Mouse (Mus musculus) liver, adult 2 months (tissue): ENCODE measurements around the gene Hdac4. TPM values are rescaled to one million over a fixed set of nuclear protein-coding genes. Genes with fewer than 3 reads are reported as not detected.

ENCODE experiments used
- DNase-seq: peaks from one replicate; pipeline ENCODE4 v3.0.0-alpha.2; 2011; ENCODE audit warnings: low read depth, low spot score; ENCODE audit errors: extremely low read depth
- H3K27ac ChIP-seq: fragments of 200-500 bp; replicated peaks from 2 replicates; pipeline ENCODE4 v1.5.1; 2012; ENCODE audit warnings: low read depth, mild to moderate bottlenecking, control low read depth, inconsistent platforms, low read length; ENCODE audit not compliant: insufficient read depth
- H3K27me3 ChIP-seq: fragments of 200-500 bp; 2 replicates; pipeline ENCODE4 v1.6.1; 2012; ENCODE audit warnings: mild to moderate bottlenecking, moderate library complexity, low read length, inconsistent platforms; ENCODE audit not compliant: control insufficient read depth, insufficient read depth
- H3K36me3 ChIP-seq: fragments of 200-500 bp; 2 replicates; pipeline ENCODE4 v1.6.1; 2012; ENCODE audit warnings: low read length, inconsistent platforms; ENCODE audit not compliant: control insufficient read depth, insufficient read depth
- H3K4me1 ChIP-seq: fragments of 200-500 bp; 2 replicates; pipeline ENCODE4 v1.6.1; 2011; ENCODE audit warnings: low read length; ENCODE audit not compliant: control insufficient read depth, insufficient read depth
- H3K4me3 ChIP-seq: fragments of 200-500 bp; 2 replicates; pipeline ENCODE4 v1.5.1; 2011; ENCODE audit warnings: low read depth, mild to moderate bottlenecking, control low read depth, low read length, moderate library complexity; ENCODE audit not compliant: insufficient read depth
- H3K79me2 ChIP-seq: fragments of 200-500 bp; 2 replicates; pipeline ENCODE4 v1.6.1; 2012; ENCODE audit warnings: inconsistent platforms, mild to moderate bottlenecking, low read length, moderate library complexity; ENCODE audit not compliant: control insufficient read depth, insufficient read depth
- H3K9ac ChIP-seq: fragments of 200-500 bp; 2 replicates; pipeline ENCODE4 v1.6.1; 2012; ENCODE audit warnings: low read depth, mild to moderate bottlenecking, control low read depth, inconsistent platforms, low read length
- CTCF ChIP-seq: fragments of 200-500 bp; IDR thresholded peaks from 2 replicates; pipeline ENCODE4 v1.5.1; 2011; ENCODE audit warnings: low read depth, low read length, control low read depth
- POLR2A ChIP-seq: fragments of 200-500 bp; IDR thresholded peaks from 2 replicates; pipeline ENCODE4 v1.6.1; 2011; ENCODE audit warnings: low read length, control low read depth; ENCODE audit not compliant: insufficient read depth; ENCODE audit errors: extremely low read depth
- WGBS: fragments of 180-500 bp; shearing (Covaris S2); methylation state at CpG from one replicate; pipeline ENCODE4 v1.1.7; 2018; 5-methylcytosine and 5-hydroxymethylcytosine counted together
- polyA plus RNA-seq: library from polyadenylated mRNA; depleted of rRNA; stranded (reverse); fragments of >200 nt; gene quantifications from 2 replicates; pipeline ENCODE4 v1.2.3, GENCODE M21; 2012
- total RNA-seq: library from RNA; depleted of rRNA; stranded (reverse); fragments of >200 nt; gene quantifications from 2 replicates; pipeline ENCODE4 v1.2.3, GENCODE M21; 2014

The Hdac4 gene
- total and polyA plus RNA-seq, 2 experiments = 5.3 to 5.7 TPM

DNA sequence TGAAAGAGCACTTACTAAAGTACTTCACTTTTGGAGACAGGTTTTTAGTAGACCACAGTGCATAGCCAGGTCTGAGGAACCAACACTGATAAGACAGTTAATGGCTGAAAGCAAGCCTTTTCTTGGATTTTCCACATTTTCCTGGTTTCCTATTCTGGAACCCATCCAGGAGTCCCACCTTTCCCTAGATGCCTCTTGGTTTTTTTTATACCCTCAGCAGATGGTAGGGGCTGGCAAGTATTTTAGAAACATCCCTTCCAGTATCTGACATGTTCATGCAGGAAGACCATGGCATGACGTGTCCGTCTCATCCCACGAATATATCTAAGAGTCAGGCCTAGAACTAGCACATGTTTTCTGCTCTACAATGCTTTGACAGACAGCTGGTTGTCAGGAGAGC lies 59.1 kb downstream of the Hdac4 start:
- Histone ChIP-seq H3K27me3 (no peaks in the 10 kb centered on the region), H3K4me1 (no peaks in the 10 kb centered on the region), H3K9ac (no peak overlapping the region), H3K36me3 (no peaks in the 10 kb centered on the region), H3K27ac (no peak overlapping the region), H3K79me2 (peaks cover 14% of the 10 kb centered on the region; the same call in 1 of the 2 replicates), H3K4me3 (no peak overlapping the region)
- WGBS = 97% methylated on average over 3 of the region's 3 CpGs
- no peak for DNase-seq
- no peak for TF ChIP-seq CTCF
- no peak for TF ChIP-seq POLR2A

DNA sequence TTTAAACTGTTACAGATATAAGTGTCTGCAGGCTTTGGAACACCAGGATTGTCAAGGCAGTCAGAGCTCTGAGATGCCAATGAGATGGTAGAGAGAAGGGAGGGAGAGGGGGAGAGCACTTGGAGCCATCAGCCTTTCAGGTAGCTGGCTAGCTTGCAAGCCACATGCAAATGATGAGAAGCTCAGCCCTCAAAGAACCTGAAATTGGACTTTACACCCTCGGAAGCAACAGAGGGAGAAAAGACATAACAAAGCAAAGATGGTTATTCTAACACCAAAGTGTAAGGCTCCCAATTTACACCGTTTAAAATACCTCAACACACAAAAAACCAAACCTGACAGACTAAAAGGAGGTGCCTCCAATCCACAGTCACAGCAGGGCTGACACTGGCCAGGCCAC lies 63.3 kb downstream of the Hdac4 start:
- no peaks in the 10 kb centered on the region for H3K27me3 ChIP-seq

DNA sequence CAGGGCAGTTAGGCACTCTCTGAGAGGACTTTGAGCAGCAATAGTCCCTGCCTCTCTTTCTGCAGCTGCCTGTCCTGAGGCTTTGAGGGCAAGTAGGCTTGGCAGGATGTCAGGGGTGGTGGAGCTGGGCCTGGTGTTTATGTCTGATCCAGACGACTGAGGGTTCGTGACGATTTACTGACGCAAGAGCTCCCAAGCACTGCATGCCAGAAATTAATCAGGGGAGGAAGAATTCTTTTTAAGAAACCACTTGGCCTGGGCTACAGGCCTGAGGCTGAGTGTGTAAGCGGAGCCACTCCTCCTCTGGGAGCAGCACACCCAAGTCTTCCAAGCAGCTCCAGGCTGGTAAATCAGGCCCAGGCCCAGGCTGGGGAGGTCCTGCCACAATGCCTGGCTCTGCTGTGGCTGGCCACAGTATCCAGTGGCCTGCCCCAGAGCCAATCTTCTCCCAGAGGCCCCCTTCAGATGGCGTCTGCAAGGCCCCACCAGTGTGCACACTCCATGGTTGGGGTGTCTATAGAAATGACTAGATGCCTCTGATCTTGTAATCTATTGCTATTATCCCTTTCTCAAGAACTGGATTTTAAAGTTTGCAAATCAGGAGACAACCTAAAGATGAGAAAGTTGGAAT lies 64.9 kb downstream of the Hdac4 start:
- Histone ChIP-seq H3K4me1 (peaks cover 2% of the 10 kb centered on the region; the same call in 1 of the 2 replicates), H3K36me3 (no peaks in the 10 kb centered on the region), H3K9ac (no peak overlapping the region), H3K79me2 (peaks cover 8% of the 10 kb centered on the region; the same call in 1 of the 2 replicates), H3K27me3 (no peaks in the 10 kb centered on the region), H3K4me3 (no peak overlapping the region), H3K27ac (peak overlapping the region; percentile 29; the same call in 1 of the 2 replicates)
- DNase-seq = peak; percentile 95
- TF ChIP-seq POLR2A (no peak), CTCF (no peak)
- WGBS = 28% methylated on average over 6 of the region's 6 CpGs

More for the DNA sequence above, 63.3 kb downstream of the Hdac4 start:
- 55% methylated on average over 2 of the region's 2 CpGs for WGBS
- no peak for TF ChIP-seq POLR2A
- no peak for TF ChIP-seq CTCF
- peaks cover 2% of the 10 kb centered on the region; the same call in 1 of the 2 replicates for H3K4me1 ChIP-seq
- DNase-seq = no peak
- H3K79me2 ChIP-seq = peaks cover 13% of the 10 kb centered on the region; the same call in 1 of the 2 replicates
- H3K27ac ChIP-seq = no peak overlapping the region
- H3K4me3 ChIP-seq = no peak overlapping the region
- no peaks in the 10 kb centered on the region for H3K36me3 ChIP-seq
- no peak overlapping the region for H3K9ac ChIP-seq

DNA sequence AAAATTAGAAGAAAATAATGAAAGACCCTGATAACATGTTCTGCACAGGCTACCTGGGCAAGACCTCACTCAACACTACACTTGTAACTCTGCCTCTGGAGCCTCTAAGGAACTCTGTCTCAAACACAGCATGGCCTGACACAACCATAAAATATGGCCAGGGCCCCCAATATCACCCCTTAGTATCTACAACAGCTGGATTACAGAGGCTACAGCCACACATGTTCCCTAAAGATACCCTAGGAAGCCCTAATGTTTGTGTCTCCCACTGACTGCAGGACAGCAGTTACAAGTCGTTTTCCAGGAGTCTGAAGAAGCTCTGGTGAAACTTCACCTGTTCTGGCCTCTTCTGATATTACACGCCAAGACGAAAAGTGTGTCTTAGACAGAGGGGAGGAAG lies 65.7 kb downstream of the Hdac4 start:
- peaks cover 2% of the 10 kb centered on the region; the same call in 1 of the 2 replicates for H3K4me1 ChIP-seq
- H3K4me3 ChIP-seq = no peak overlapping the region
- H3K27me3 ChIP-seq = no peaks in the 10 kb centered on the region
- TF ChIP-seq POLR2A (no peak), CTCF (no peak)
- peaks cover 9% of the 10 kb centered on the region; the same call in 1 of the 2 replicates for H3K79me2 ChIP-seq
- WGBS = 87% methylated on average over 3 of the region's 3 CpGs
- no peaks in the 10 kb centered on the region for H3K36me3 ChIP-seq
- no peak overlapping the region for H3K9ac ChIP-seq
- H3K27ac ChIP-seq = no peak overlapping the region
- no peak for DNase-seq

DNA sequence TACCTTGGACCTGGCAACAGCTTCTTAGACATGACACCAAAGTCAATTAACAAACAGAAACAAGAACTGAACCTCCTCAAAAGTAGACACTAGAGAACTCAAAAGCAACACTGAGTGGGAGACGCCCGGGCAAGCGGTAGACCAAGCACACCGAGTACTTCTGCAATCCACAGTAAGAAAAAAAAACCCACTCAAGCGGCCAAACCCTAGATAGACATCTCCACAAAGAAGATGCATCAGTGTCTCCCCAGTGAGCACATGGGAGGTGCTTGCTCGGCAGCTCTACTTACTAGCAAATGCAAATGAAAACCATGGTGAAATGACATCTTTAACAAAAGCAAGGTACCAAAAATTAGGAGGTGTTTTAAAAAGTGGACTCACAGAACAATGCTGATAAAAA lies 67.7 kb downstream of the Hdac4 start:
- Histone ChIP-seq H3K27ac (no peak overlapping the region), H3K4me1 (peaks cover 2% of the 10 kb centered on the region; the same call in 1 of the 2 replicates), H3K27me3 (no peaks in the 10 kb centered on the region), H3K4me3 (no peak overlapping the region), H3K79me2 (peaks cover 18% of the 10 kb centered on the region; the same call in 1 of the 2 replicates), H3K9ac (no peak overlapping the region), H3K36me3 (no peaks in the 10 kb centered on the region)
- DNase-seq = no peak
- 81% methylated on average over 6 of the region's 6 CpGs for WGBS
- TF ChIP-seq CTCF (no peak), POLR2A (no peak)

GRCm38 (mm10) chr1:92127366-92127765 lies 68.1 kb downstream of the Hdac4 start:
- Histone ChIP-seq H3K27me3 (no peaks in the 10 kb centered on the region), H3K9ac (no peak overlapping the region), H3K4me3 (no peak overlapping the region), H3K36me3 (no peaks in the 10 kb centered on the region), H3K27ac (no peak overlapping the region), H3K79me2 (peaks cover 18% of the 10 kb centered on the region; the same call in 1 of the 2 replicates), H3K4me1 (peaks cover 2% of the 10 kb centered on the region; the same call in 1 of the 2 replicates)
- DNase-seq = no peak
- TF ChIP-seq CTCF = no peak
- TF ChIP-seq POLR2A = no peak
- 74% methylated on average over 1 of the region's 1 CpGs for WGBS
